ENCODE assay signal across 8 mouse cellular contexts in the genomic region with DNA sequence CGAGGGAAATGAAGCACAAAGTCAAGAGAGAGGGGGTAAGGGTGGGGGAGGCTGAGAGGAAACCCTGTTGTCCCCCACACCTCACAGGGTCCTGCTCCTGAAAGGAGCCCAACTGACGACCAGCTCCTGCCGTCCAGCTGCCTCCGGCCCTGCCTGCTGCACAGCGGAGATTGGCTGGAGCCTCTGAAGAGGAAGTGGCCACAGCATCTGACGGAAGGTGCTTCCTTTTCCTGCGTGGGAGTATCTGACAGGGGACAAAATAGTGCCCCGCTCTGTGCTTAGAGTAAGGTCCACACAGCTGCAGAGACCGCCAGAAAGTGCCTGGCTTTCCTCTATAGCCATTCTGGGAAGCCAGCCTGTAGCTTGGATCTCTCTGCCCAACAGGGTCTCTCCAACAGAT. TPM values are rescaled to one million over a fixed set of nuclear protein-coding genes. Genes with fewer than 3 reads are reported as not detected.
DNase-seq lines count a peak whose midpoint lies in the region; ATAC-seq and TF ChIP-seq lines count a peak whose summit lies in the region.

No protein-coding gene starts in this region.

- peak overlapping the region; percentile 19 for H3K4me3 ChIP-seq in thymus, adult 2 months (ENCODE audit: control insufficient read depth, insufficient read depth, low read length)
- peak overlapping the region; percentile 37 for H3K4me3 ChIP-seq in liver, embryonic 11.5 days (ENCODE audit: low read depth, low read length)
- H3K4me3 ChIP-seq in spleen, adult 2 months (ENCODE audit: extremely low read depth, insufficient read depth, insufficient read length): peak overlapping the region; percentile 66

- DNase-seq in thymus, adult 2 months: no peak
- DNase-seq in thymus, postnatal 36 days: no peak
- peak; percentile 60 to 61 for DNase-seq in heart, postnatal 14 days
- DNase-seq in liver, embryonic 11.5 days (ENCODE audit: low spot score): no peak
- peak in 1 of 2 experiments; percentile 65 for DNase-seq in spleen, adult 2 months (ENCODE audit: low read depth in 1 of 2, low spot score in 2 of 2)
- DNase-seq in embryo, embryonic 11 days: no peak
- no peak for DNase-seq in left cerebral cortex, adult 18-20 months (ENCODE audit: low spot score in 2 of 2)
- DNase-seq in urinary bladder, postnatal 14 days (ENCODE audit: low spot score): no peak

- H3K4me1 ChIP-seq in thymus, adult 2 months (replicated peaks; ENCODE audit: control insufficient read depth, insufficient read depth, low read length): peaks cover 16% of the 10 kb centered on the region
- peaks cover 14% of the 10 kb centered on the region for H3K4me1 ChIP-seq in liver, embryonic 11.5 days (replicated peaks; ENCODE audit: control insufficient read depth, insufficient read depth, low read length)
- H3K4me1 ChIP-seq in spleen, adult 2 months (ENCODE audit: control insufficient read depth, insufficient read depth, insufficient read length): peaks cover 34% of the 10 kb centered on the region; the same call in 1 of the 2 replicates

- no peak for TF ChIP-seq CTCF in thymus, adult 2 months (IDR thresholded peaks at IDR 0.05; ENCODE audit: borderline replicate concordance, control insufficient read depth, extremely low read depth, insufficient read depth, low read length, poor library complexity)
- TF ChIP-seq CTCF in spleen, adult 2 months (IDR thresholded peaks at IDR 0.05; ENCODE audit: extremely low read depth, insufficient read depth, insufficient read length, insufficient replicate concordance): no peak

- peaks cover 15% of the 10 kb centered on the region; the same call in 1 of the 2 replicates for H3K36me3 ChIP-seq in thymus, adult 2 months (ENCODE audit: control insufficient read depth, insufficient read depth, low read length)
- no peaks in the 10 kb centered on the region for H3K36me3 ChIP-seq in liver, embryonic 11.5 days (ENCODE audit: control insufficient read depth, insufficient read depth, low read length)
- peaks cover 14% of the 10 kb centered on the region for H3K36me3 ChIP-seq in spleen, adult 2 months (ENCODE audit: control insufficient read depth, insufficient read depth, low read length)

- H3K27me3 ChIP-seq in thymus, adult 2 months (ENCODE audit: control insufficient read depth, insufficient read depth, low read length): no peaks in the 10 kb centered on the region
- H3K27me3 ChIP-seq in liver, embryonic 11.5 days (replicated peaks; ENCODE audit: control insufficient read depth, insufficient read depth, low read length): no peaks in the 10 kb centered on the region
- H3K27me3 ChIP-seq in spleen, adult 2 months (ENCODE audit: control insufficient read depth, insufficient read depth, low read length): no peaks in the 10 kb centered on the region

- H3K27ac ChIP-seq in thymus, adult 2 months (ENCODE audit: control insufficient read depth, insufficient read depth, low read length): peak overlapping the region; percentile 21; the same call in 1 of the 2 replicates
- peak overlapping the region; percentile 13; the same call in 1 of the 2 replicates for H3K27ac ChIP-seq in liver, embryonic 11.5 days (ENCODE audit: low read depth, low read length)
- H3K27ac ChIP-seq in spleen, adult 2 months (ENCODE audit: insufficient read depth, low read length): peak overlapping the region; percentile 85

- peak overlapping the region; percentile 58 for H3K4me2 ChIP-seq in liver, embryonic 11.5 days

- ATAC-seq in liver, embryonic 11.5 days (replicated peaks; ENCODE audit: low FRiP score): 0 out of 2 replicates have a peak, but pooled peaks have one; percentile 26

- no peaks in the 10 kb centered on the region for H3K9me3 ChIP-seq in liver, embryonic 11.5 days (ENCODE audit: control insufficient read depth, low read length)

- peak overlapping the region; percentile 15; the same call in 1 of the 2 replicates for H3K9ac ChIP-seq in liver, embryonic 11.5 days (ENCODE audit: low read depth, low read length)

- intact Hi-C loops in heart, postnatal 14 days (cut with DNase I): no loop called here

- WGBS in thymus, adult 2 months: 74% methylated on average over 9 of the region's 9 CpGs
- 41% methylated on average over 9 of the region's 9 CpGs for WGBS in liver, embryonic 11.5 days
- 23% methylated on average over 9 of the region's 9 CpGs for WGBS in spleen, adult 2 months

- TF ChIP-seq POLR2A in thymus, adult 2 months (IDR thresholded peaks at IDR 0.05; ENCODE audit: control insufficient read depth, extremely low read depth, insufficient read depth, low read length, poor library complexity): no peak
- peak; percentile 42 for TF ChIP-seq POLR2A in spleen, adult 2 months (IDR thresholded peaks at IDR 0.05; ENCODE audit: low read depth, low read length)

RNA-seq across cellular contexts. Expression of a gene that starts 36.9 kb away (rescaled TPM):
- polyA plus RNA-seq in thymus, adult 2 months (2012; rRNA removed): 17.2 TPM in 2 replicates
- total RNA-seq in heart, postnatal 14 days (2021): 1 to 10 TPM; 5.1 to 5.8 TPM
- polyA plus RNA-seq in liver, embryonic 11.5 days (2014; fragmentation: Nextera tagmentation; extraction: Ambion mirVana): 6.9 and 7.9 TPM in 2 replicates
- polyA plus RNA-seq in spleen, adult 2 months (2012; rRNA removed): 17.3 and 18.0 TPM in 2 replicates
- total RNA-seq in left cerebral cortex, adult 18-20 months (2021): 10 to 100 TPM in 1 of 2 experiments, 1 to 10 TPM in 1; 8.1 to 10.8 TPM

Comparison
In these comparisons a context has a peak if more than half of its experiments do, and no peak if none do; other contexts are left out.
1. DNase-seq: peak in heart, postnatal 14 days (2 of 2); none in thymus, adult 2 months (single experiment), thymus, postnatal 36 days (0 of 2), liver, embryonic 11.5 days (single experiment), embryo, embryonic 11 days (single experiment), left cerebral cortex, adult 18-20 months (0 of 2) and urinary bladder, postnatal 14 days (single experiment).
2. H3K27ac ChIP-seq: peak in every context shown above with its lines; median percentile 85 in spleen, adult 2 months; 21 in thymus, adult 2 months; 13 in liver, embryonic 11.5 days.
3. Peak in every context shown above with its lines, with median percentiles within 50 percentile points of each other: H3K4me3 ChIP-seq.